Mouse (Mus musculus): ENCODE results near the gene B430305J03Rik.

GRCm38 (mm10) chr3:61340321-61340720 lies 25.4 kb downstream of the B430305J03Rik start:
- no peak for TF ChIP-seq USF1 (IDR thresholded peaks at IDR 0.05; ENCODE audit: low read depth)
- no peak for TF ChIP-seq TCF12 (IDR thresholded peaks at IDR 0.05; ENCODE audit: insufficient read depth, poor library complexity, severe bottlenecking)
- no peak for TF ChIP-seq E2F4 (IDR thresholded peaks at IDR 0.05; ENCODE audit: insufficient read depth)
- no peak for TF ChIP-seq POLR2A (IDR thresholded peaks at IDR 0.05; ENCODE audit: insufficient read length, low read depth)
- TF ChIP-seq MAX (IDR thresholded peaks at IDR 0.05; ENCODE audit: low read depth): no peak
- no peak for TF ChIP-seq REST (IDR thresholded peaks at IDR 0.05; ENCODE audit: insufficient read depth, insufficient read length)
- no peak for TF ChIP-seq POLR2AphosphoS2 (IDR thresholded peaks at IDR 0.05; ENCODE audit: insufficient read length, low read depth)
- TF ChIP-seq SRF (IDR thresholded peaks at IDR 0.05; ENCODE audit: control insufficient read depth, insufficient read length, low read depth): no peak
- no peak for TF ChIP-seq CEBPB (IDR thresholded peaks at IDR 0.05; ENCODE audit: insufficient read depth, poor library complexity, severe bottlenecking)
- TF ChIP-seq MYOD1 (IDR thresholded peaks at IDR 0.05; ENCODE audit: control insufficient read depth in 1 of 3, insufficient read length in 2 of 3, low read depth in 2 of 3): no peak
- TF ChIP-seq TCF3 (IDR thresholded peaks at IDR 0.05; ENCODE audit: insufficient read length, low read depth): no peak
- no peak for TF ChIP-seq MYOG (IDR thresholded peaks at IDR 0.05; ENCODE audit: control insufficient read depth in 1 of 3, insufficient read depth in 1 of 3, insufficient read length in 2 of 3, low read depth in 2 of 3)

All from myocyte (in vitro differentiated cells).